Mouse (Mus musculus): ENCODE measurements around the gene Cyp4f17.
"Not testable (repeated sequence)": the region's sequence is repeated elsewhere in the genome, so short reads cannot be mapped to it uniquely, and the experiment has no call there.

GRCm38 (mm10) chr17:32544792-32545191, 38.9 kb downstream of the Cyp4f17 start:
- not testable (repeated sequence) for TF ChIP-seq CTCF, EP300 (IDR thresholded peaks at IDR 0.05; ENCODE audit: low read depth)
